8 mouse cellular contexts compared by ENCODE assay signal in genomic region chr6:6914849-6915525, GRCm38 (mm10). TPM values are rescaled to one million over a fixed set of nuclear protein-coding genes. Genes with fewer than 3 reads are reported as not detected.
A peak's percentile ranks its signal among the peaks of the same experiment; 100 is the strongest.
DNase-seq lines count a peak whose midpoint lies in the region; ATAC-seq and TF ChIP-seq lines count a peak whose summit lies in the region.

No protein-coding gene starts in this region.

- no peaks in the 10 kb centered on the region for H3K27me3 ChIP-seq in heart, postnatal 0 days (ENCODE audit: control insufficient read depth, insufficient read depth, low read length)

- no peak overlapping the region for H3K9ac ChIP-seq in heart, postnatal 0 days (replicated peaks; ENCODE audit: low read depth, low read length)

- no peak overlapping the region for H3K4me2 ChIP-seq in heart, postnatal 0 days (ENCODE audit: low read depth, low read length)

- H3K27ac ChIP-seq in cortical plate, adult 2 months (ENCODE audit: insufficient read depth, low read length): no peak overlapping the region
- H3K27ac ChIP-seq in heart, postnatal 0 days (ENCODE audit: low read depth): no peak overlapping the region

- TF ChIP-seq EP300 in heart, postnatal 0 days (IDR thresholded peaks at IDR 0.05; ENCODE audit: low read depth): no peak

- no peaks in the 10 kb centered on the region for H3K36me3 ChIP-seq in heart, postnatal 0 days (replicated peaks; ENCODE audit: control insufficient read depth, insufficient read depth, low read length)

- no peak for TF ChIP-seq POLR2A in cortical plate, adult 2 months (IDR thresholded peaks at IDR 0.05; ENCODE audit: extremely low read depth, insufficient read depth, low read length)

- peak; percentile 51; the same call in 1 of the 2 replicates for TF ChIP-seq CTCF in cortical plate, adult 2 months (IDR thresholded peaks at IDR 0.05; ENCODE audit: extremely low read depth, insufficient read depth, low read length)
- TF ChIP-seq CTCF in heart, postnatal 0 days (IDR thresholded peaks at IDR 0.05; ENCODE audit: low read depth): peak; percentile 81

- H3K4me3 ChIP-seq in cortical plate, adult 2 months (ENCODE audit: insufficient read depth, low read length): no peak overlapping the region
- H3K4me3 ChIP-seq in heart, postnatal 0 days (ENCODE audit: low read depth, low read length): no peak overlapping the region

- no peak for ATAC-seq in heart, postnatal 0 days (ENCODE audit: insufficient read depth, low read depth)

- intact Hi-C loops in gastrocnemius, postnatal 36 days (cut with DNase I): loop anchor here (10.0 kb wide), 1 partner anchor 1060 kb away; no protein-coding TSS in a partner anchor

- no peaks in the 10 kb centered on the region for H3K9me3 ChIP-seq in heart, postnatal 0 days (replicated peaks; ENCODE audit: control insufficient read depth, low read length)

- peak; percentile 41 for DNase-seq in gastrocnemius, adult 18-20 months (ENCODE audit: low spot score)
- no peak for DNase-seq in gastrocnemius, postnatal 36 days
- DNase-seq in R1 (ENCODE audit: low read depth, low spot score): peak; percentile 50
- DNase-seq in heart, postnatal 0 days (ENCODE audit: low spot score): peak; percentile 62
- peak; percentile 45 to 51 for DNase-seq in kidney, postnatal 4 days
- DNase-seq in lung, postnatal 10 days: peak; percentile 64
- peak; percentile 56 to 63 for DNase-seq in right cerebral cortex, adult 2 months (ENCODE audit: low spot score in 2 of 2)

- 34% methylated on average over 5 of the region's 5 CpGs for WGBS in heart, postnatal 0 days

- H3K4me1 ChIP-seq in cortical plate, adult 2 months (ENCODE audit: control insufficient read depth, insufficient read depth, low read length): no peaks in the 10 kb centered on the region
- H3K4me1 ChIP-seq in heart, postnatal 0 days (ENCODE audit: control insufficient read depth, insufficient read depth): no peaks in the 10 kb centered on the region

RNA-seq across cellular contexts. Expression of gene Dlx5, which starts 33.1 kb away (rescaled TPM):
- not detected for total RNA-seq in gastrocnemius, adult 18-20 months (2021)
- total RNA-seq in gastrocnemius, postnatal 36 days (2021): not detected
- polyA plus RNA-seq in cortical plate, adult 2 months (2012; rRNA removed): 2.4 and 2.7 TPM in 2 replicates
- 0.58 TPM in 1 of 2 replicates, not detected in the other for total RNA-seq in heart, postnatal 0 days (2014; rRNA removed; ENCODE audit: low replicate concordance)
- polyA plus RNA-seq in heart, postnatal 0 days (2015; fragmentation: Nextera tagmentation; extraction: Ambion mirVana): 0.68 and 0.97 TPM in 2 replicates

RNA-seq across cellular contexts. Expression of gene Sdhaf3, which starts 40.8 kb away (rescaled TPM):
- total RNA-seq in gastrocnemius, adult 18-20 months (2021): 1 to 10 TPM; 5.9 to 6.2 TPM
- 1 to 10 TPM; 4.2 to 4.8 TPM for total RNA-seq in gastrocnemius, postnatal 36 days (2021)
- polyA plus RNA-seq in cortical plate, adult 2 months (2012; rRNA removed): 3.4 and 3.9 TPM in 2 replicates
- total RNA-seq in heart, postnatal 0 days (2014; rRNA removed; ENCODE audit: low replicate concordance): 1.7 and 3.9 TPM in 2 replicates
- 4.9 and 5.6 TPM in 2 replicates for polyA plus RNA-seq in heart, postnatal 0 days (2015; fragmentation: Nextera tagmentation; extraction: Ambion mirVana)

RNA-seq across cellular contexts. Expression of gene Dlx6, which starts 51.9 kb away (rescaled TPM):
- total RNA-seq in gastrocnemius, adult 18-20 months (2021): not detected
- not detected for total RNA-seq in gastrocnemius, postnatal 36 days (2021)
- 7.2 and 7.7 TPM in 2 replicates for polyA plus RNA-seq in cortical plate, adult 2 months (2012; rRNA removed)
- total RNA-seq in heart, postnatal 0 days (2014; rRNA removed; ENCODE audit: low replicate concordance): not detected in 2 replicates
- not detected in 2 replicates for polyA plus RNA-seq in heart, postnatal 0 days (2015; fragmentation: Nextera tagmentation; extraction: Ambion mirVana)

Comparison
In these comparisons a context has a peak if more than half of its experiments do, and no peak if none do; other contexts are left out.
1. DNase-seq: peak in gastrocnemius, adult 18-20 months (single experiment), R1 (single experiment), heart, postnatal 0 days (single experiment), kidney, postnatal 4 days (2 of 2), lung, postnatal 10 days (single experiment) and right cerebral cortex, adult 2 months (2 of 2); none in gastrocnemius, postnatal 36 days (0 of 2).